Mouse (Mus musculus): ENCODE data around the gene Filip1l. TPM values are rescaled to one million over a fixed set of nuclear protein-coding genes. Genes with fewer than 3 reads are reported as not detected.

Gene Filip1l
- total RNA-seq, 4 experiments from 2014 or later, result 25.5 to 36.2 (median 31.4) TPM

DNA sequence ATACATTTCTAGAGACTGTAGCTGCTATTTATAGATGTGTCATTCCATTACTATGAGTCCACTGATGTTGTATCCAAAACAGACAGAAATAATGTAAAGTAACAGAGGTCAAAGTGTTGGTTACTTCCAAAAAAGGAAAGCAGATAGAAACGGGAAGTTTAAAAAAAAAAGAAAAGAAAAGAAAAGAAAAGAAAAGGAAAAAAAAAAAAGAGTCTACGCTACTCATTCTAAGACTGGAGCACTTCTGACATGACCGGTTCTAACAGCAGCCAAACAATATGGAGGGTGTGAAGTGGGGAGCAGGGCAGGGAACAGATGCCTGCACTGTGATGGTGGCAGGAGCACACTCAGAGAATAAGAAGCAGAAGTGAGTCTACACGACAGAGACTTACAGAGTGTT lies 175.6 kb downstream of the Filip1l start:
- DNase-seq (ENCODE audit: low spot score), result no peak

DNA sequence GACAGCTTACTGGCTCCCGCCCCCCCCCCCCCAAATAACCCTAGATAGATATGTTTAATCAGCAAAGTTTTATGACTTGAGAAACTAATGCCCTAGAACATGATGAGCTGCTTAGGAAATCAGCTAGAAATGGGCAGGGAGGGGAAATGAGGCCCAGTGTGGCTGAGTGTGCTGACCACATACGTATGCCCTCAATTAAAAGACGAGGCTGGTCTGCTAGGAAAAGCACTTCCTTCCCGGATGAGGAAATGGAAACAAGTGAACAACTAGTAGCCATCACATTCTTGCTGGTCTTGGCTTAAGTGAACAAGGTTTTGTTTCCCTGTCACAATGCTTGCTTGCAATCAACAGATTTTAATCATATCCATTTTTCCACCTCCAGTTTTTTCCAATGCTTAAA lies 177.7 kb downstream of the Filip1l start:
- no peak for DNase-seq (ENCODE audit: low spot score)

DNA sequence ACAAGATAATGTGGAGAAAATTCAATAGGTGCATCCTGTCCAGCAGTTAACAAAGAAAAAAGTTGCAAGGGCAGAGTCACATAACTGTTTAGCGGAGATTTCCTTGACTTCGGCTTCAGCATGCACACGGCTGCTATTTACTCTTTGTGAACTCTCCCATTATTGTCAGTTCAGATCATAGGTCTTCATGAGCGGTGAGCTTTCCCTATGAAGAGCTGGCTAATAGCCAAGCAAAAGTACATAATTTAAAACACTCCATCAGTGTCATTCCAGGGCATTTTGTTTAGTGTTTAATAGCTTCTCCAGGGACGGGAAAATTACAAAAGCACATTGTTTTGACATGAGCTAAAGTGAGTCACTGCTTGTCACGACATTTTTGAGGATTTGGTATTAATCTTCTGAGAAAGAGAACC lies 179.2 kb downstream of the Filip1l start:
- DNase-seq (ENCODE audit: low spot score), result no peak

DNA sequence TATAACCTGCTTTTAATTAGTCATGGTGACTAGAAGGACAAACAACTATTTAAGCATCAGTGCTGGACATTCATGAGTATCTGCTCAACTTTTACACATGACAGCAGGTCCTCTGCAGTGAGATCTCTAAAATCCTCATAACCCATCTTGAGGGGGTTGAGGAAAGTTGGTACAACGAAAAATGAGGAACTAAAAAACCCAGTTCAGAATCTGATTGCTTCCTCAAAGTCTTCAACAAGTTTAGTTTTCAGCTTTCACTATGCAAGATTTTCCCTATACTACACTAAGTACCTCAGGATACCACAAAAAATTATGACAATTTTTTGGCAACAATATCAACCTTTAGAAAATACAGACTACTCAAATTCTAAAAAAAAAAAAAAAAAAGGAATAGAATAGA lies 181.5 kb downstream of the Filip1l start:
- no peak for DNase-seq (ENCODE audit: low spot score)

DNA sequence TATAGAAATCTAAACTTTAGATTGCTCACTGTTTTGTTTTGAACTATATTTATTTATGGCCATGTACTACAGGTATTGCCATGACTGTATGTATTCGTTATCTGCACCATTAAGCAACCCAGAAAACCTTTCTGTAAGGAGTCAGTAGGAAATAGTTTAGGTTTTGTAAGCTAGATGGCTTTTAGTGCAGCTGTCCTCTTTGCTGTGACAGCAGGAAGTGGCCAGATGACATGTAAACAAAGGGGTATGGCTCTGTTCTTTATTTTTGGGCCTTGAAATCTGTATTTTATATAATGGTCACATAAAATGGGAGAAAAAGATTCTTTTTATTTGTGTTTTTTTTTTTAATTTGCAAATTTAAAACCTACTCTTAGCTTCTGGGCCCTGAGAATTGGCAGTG lies 181.9 kb downstream of the Filip1l start:
- DNase-seq (ENCODE audit: low spot score), result no peak

DNA sequence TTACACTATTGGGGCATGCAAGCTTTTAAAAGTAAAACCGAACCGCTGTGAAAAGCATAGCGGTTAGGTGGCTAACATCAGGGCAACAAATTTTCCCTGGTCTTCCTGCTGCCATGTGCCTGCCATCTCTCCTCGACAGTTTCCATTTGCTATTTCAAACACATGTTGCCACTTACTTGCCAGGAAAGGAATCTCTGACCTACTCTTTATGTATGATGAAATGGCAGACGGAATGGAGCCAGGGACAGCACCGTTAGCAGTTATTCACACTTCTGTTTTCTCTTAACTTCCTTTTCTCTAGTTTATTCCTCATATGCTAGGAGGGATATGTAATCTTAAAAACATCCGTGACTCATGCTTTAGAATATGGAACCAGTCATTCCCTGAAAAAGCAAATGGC lies 183.6 kb downstream of the Filip1l start:
- DNase-seq (ENCODE audit: low spot score), result no peak

DNA sequence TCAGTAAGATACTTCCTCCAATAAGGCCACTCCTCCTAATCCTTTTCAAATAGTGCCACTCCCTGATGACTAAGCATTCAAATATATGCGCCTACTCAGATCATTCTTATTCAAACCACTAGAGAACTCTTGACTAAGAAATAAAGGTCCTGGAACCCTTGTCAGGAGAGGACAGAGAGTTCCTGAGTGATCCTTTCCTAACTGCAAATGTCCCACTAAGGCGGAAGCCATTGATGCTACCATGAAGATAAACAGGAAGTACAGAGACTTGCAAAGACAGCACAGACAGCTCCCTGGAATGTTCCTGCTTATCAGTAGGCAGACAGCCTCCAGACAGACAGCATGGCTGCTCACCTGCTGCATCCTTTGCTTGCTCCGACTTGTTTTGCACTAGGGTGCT lies 190.3 kb downstream of the Filip1l start:
- no peak for DNase-seq (ENCODE audit: low spot score)

DNA sequence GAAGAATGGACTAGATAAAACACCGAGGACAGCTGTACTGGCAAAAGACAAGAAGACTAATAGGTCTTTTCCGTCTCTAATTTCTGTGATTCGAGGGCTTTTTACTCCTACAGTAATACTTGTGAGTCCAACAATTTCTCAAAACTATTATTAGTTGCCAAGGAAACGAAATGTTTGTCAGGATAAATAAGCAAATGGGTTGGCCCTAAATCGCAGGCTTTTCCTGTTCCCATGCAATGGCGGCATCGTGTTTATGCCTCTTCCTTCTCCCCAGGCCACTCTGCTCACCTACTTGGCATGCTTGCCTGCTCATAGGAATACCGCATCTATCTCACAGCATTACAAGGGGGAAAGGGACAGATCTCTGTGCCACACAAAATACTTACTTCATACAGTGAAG lies 191.5 kb downstream of the Filip1l start:
- DNase-seq (ENCODE audit: low spot score), result no peak

DNA sequence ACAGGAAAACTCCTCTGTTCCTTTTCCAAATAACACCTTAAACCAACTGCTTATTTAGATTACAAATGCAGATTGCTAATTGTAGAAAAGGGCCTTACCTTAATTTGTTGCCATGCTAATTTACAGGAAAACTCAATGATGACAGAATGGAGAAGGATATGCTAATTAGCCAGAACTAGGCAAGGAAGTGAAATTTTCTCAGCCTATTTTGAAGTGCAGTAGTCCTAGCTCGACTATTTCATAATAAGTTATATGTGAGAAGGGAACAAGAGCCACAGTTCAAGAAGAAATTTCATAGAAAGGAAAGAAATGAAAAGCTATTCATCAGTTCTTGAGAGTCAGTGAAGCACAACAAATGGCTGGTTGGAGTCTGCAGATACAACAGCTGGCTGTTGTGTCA lies 193.5 kb downstream of the Filip1l start:
- DNase-seq (ENCODE audit: low spot score), result no peak

DNA sequence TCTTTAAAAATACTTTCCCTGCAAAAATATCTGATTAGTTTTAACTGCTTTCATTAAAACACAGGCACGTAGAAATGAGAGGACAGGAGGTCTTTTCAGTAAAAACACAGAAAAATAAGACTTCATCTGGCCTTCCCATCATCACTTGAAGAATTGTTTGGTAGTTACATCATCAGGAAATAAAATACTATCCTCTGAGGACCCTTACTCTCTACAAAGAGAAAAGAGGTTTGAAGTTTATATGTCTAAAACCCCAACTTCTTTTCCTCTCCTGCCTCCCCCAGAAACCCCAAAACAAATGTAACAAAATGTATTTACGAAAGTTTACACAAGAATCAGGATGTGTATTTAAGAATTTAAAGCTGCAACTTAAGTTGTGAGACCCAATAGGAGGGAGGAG lies 195.7 kb downstream of the Filip1l start:
- DNase-seq (ENCODE audit: low spot score), result no peak

DNA sequence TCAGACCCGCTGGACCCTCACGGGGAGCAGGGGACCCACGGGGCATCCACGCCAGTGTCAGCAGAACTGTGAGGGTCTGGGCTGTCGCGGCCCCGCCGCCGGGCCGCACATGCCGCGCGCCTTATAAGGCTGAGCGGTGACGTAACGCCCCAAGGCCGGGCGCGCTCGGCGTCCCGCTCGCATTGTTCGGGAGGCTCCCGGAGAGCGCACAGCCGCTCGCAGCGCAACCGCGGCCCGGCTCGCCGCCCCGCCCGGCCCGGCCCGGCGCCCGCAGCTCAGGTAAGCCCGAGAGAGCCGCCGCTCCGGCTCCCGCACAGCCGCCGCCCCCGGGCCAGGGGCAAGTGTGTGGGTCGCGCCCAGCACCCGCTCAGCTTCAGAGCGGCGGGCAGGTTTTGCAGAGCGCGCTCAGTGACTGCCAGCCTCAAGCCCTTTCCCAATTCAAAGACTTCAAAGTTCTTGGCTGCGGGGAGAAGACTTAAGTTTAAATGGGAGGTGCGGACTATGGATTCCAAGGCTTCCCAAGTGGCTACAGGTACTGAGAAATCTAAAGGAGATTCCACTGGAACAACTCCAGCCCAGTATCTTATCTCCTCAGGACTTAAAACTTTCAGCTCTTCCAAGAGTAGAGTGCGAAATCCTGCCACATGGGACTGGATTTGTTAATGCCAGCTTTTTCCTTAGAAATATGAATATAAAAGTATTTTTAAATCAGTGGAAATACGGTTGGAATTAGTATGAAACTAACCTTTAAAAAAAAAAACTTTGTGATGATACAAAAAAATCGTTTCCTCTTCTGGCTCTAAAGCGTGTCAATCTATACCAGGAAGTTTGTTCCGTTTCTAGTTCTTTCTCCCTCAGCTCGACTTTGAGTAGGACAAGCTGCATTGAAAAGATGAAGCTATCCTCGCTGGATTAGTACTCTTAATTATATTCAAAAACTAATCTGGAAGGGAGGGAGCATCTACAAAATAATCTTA lies 196.5 kb downstream of the Filip1l start:
- DNase-seq (ENCODE audit: low spot score), result peak; percentile 79

DNA sequence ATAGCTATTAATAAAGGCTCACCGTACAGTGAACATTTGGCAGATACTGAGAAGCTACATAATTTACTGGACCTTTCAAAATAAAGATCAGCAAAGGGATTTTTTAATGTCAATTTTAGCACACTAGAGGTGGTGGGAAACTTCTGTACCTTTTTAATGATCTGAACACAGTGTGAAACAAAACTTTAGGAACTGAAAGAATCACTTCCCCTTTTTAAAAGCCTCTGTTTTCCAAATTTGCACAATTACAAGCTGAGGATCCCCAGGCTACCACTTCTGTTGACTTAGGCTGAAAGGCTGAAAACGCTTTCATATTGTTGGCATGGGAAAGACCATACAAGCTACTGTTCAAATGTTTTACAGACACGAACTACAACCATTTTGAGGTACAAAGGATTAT lies 197.2 kb downstream of the Filip1l start:
- no peak for DNase-seq (ENCODE audit: low spot score)

DNA sequence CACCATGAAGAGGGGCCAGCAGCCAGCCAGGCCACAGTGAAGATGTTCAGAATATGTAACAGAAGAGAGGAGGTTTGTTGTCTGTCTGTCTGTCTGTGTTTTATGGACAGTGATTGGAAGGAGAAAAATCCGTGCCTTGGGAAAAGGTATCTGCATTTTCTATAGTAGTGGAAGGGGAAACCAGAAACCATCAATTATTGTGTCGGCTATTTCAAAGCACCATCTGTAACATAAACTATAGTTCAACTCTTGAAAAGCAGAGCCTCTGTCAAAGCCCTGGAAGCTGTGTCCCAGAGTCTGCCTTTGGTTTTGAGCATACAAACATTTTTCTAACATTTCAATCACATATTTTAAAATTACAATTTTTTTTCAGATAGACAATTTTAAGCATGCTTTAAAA lies 197.9 kb downstream of the Filip1l start:
- no peak for DNase-seq (ENCODE audit: low spot score)

DNA sequence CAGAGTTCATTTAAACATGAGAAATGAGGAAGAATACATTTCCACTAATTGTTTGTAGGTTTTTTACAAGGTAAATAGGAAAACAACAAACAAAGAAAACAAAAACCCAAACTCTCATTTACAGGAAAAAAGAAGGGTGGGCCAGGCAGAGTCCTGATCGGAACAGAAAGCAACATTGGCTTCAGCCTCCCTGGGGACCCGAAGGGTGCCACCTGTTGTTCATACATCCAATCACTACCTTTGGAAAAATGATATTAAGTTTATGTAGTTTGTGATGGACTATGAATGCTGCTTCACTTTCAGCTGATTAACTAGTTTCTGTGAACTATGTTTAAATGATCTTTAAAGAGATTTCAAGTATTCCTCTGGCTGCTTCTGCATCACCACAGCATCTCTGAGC lies 198.7 kb downstream of the Filip1l start:
- no peak for DNase-seq (ENCODE audit: low spot score)

DNA sequence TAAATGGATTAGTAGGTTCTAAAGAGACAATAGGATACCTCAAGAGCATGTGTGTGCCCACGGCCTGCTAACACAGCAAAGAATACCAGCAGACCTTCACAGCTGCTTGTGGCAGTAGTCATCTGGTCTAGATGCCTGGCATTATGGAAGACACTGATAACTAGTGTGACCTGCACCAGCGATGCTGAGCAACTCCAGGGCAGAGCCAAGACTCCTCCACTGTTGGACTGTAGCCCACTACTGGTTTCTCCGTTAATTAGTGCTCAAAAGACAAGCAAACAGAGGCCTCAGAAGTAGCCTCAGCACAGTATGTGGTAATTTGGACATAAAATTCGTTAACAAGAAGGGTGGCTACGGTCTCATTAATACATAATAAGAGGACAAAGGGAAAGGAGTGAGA lies 199.8 kb downstream of the Filip1l start:
- no peak for DNase-seq (ENCODE audit: low spot score)

DNA sequence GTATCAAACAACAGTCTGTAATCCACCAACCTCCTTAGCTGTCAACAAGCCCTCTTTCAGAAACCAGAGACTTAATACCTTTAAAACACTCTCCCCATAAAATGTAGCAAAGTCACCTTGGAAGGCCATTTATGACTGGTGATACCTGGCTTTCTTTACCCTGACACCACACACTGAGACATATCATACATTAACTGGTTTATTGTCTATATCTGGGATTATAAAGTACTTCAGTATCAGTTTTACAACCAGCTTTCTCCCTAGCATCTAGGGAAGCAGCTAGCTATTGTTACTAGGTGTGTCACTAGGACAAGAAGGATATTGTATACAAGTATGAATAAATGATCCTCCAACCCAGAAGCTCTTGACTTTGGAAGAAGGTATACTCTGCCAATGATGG lies 200.3 kb downstream of the Filip1l start:
- no peak for DNase-seq (ENCODE audit: low spot score)

DNA sequence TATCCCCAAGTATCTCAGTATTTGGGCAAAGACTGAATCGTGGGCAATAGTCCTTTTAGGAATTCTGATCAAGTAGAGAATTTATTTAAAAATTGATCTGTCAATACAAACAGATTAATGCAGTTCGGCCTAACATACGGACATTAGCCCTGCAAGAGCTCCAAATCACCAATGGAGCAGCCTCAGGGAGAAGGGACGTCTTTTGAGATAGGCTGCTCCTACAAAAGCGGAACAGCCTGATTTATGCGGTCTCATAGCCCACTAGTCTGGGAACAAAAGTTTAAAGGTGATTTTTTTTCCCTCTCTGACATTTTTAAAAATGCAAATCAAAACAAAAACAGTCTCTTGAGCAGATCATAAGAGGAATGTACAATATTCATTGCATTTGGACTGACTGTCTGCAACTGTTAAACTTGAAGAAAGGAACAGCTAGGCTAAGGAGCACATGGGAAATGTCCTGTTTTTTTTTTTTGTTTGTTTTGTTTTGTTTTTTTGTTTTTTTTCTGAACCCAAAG lies 202.1 kb downstream of the Filip1l start:
- DNase-seq (ENCODE audit: low spot score), result no peak

DNA sequence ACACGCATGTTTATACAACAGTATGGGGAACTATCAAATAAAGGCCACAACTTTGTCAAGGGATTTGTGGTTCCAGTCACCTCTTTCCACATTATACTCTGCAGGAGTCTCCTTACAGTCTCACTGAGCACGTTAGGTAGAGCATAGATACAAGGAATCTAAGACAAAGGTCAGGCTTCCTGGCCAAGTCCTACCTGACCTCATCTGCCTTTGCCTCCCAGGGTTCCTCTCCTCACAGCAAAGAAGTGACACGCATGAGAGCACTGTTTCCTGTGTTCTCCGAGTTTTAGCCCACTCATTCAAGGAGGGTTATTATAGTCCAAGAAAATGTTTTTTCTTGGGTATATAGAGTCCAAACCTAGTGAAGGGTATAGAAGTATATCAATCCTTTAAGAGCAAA lies 202.8 kb downstream of the Filip1l start:
- DNase-seq (ENCODE audit: low spot score), result no peak

DNA sequence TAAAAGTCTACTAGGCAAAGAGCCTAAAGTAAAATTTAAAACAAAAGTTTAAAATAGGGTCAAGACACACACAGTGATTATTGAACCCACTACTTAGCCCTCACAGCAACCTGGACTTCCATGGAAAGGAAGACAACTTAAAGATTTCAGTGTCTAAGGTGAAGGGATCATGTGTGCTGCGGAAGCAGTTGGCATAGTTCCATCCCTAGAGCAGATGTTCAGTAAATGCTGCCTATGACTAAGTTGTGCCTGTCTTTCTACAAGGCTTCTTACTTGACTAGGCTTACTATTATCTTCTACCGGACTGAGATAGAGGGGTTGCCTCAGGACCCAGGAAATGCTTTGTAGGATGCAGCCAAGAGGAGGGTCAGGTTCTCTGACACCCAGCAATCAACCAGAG lies 203.4 kb downstream of the Filip1l start:
- DNase-seq (ENCODE audit: low spot score), result no peak

DNA sequence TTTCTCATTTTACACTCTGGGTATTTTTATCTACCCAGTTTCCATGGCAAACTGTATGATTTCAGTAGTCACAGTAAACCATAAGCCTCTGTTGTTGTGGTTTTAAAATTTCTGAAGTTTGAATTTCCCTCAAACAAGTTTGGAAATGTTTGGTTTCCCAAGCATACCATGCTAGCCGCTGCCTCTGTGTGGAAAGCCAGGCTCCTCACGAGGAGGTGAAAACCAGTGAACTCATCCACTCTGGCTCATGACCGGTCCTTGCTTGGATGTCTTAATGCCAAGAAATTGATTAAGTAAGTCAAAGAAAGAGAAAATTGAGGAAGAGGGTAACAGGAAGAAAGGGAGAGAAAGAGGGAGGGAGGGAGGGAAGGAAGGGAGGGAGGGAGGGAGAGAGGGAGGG lies 205.4 kb downstream of the Filip1l start:
- no peak for DNase-seq (ENCODE audit: low spot score)

DNA sequence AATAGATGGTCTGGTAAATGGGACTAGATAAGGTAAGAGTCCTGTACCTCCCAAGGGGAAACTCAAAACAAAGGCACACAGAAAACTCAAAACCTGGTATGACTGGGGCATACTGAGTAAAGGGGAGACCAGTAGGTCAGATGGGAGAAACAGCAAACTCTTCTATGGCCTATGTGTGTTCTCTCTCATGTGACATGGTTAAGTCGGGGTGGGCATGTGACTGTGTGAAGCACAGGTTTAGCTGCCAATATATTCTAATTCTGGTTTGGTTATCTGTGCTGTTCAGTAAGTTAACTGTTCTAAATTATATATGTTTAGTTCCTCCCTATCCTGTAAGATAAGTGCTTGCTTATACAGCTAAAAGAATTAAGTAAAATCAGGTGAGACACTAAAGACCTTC lies 207.3 kb downstream of the Filip1l start:
- DNase-seq (ENCODE audit: low spot score), result no peak

DNA sequence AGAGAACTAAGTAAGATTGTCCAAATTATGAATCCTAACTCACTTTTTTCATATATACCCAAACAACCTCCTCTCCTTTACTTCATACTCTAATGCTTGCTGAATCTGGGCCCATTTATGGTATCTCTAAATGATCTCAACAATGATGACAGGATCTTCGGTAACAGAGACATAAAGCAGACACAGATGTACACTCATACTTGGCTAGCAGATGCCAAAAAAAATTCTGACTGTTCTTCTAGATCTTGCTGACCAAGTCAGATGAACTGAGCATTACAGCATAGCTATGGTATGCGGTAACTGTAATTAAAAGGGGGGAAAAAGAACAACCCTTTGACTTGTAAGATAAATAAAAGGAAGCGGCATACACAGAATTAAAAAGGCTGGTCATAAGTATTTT lies 210.6 kb downstream of the Filip1l start:
- DNase-seq (ENCODE audit: low spot score), result no peak

DNA sequence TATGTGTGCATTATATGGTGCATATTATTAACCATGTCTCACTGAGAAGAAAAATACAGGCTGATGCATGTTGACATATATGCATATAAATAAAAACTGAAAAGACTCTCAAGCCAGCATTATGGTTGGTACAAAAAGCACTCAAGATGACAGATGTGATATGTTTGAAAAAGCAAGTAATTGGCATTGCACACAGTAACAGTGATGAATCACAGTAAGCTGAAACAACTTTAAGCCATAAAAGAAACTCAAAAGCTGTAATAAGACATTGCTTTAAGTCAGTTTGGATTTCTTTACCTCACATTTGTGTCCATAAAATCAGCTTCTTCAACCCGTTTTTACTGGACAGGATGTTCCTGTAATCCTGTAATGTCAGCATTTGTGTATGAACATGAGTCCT lies 211.9 kb downstream of the Filip1l start:
- DNase-seq (ENCODE audit: low spot score), result no peak

DNA sequence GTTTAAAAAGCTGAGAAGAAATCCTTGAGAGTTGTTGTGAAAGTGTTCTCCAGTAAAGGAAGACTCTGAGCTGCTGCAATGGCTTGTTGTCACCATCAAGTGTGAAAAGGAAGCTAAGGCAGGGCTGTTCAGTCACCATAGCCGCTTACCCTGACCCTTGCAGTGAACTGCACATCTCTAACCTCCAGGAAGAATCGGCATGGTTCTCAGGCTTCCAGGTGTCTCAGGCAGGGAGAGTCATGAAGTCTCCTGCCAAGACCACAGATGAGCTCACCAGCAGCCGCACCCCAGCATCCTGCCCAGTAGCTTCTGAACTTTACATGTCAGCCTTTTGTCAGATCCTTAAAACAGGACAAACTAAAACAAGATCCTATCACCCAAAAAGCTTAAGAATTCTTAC lies 213.3 kb downstream of the Filip1l start:
- no peak for DNase-seq (ENCODE audit: low spot score)
